Mouse (Mus musculus): Measurements from ENCODE around the gene Dnah1. TPM values are rescaled to one million over a fixed set of nuclear protein-coding genes. Genes with fewer than 3 reads are reported as not detected.

Gene Dnah1
- total RNA-seq, 1 experiment from 2014 or later, result 1.1 TPM

- ATAC-seq (replicated peaks in 1 of 2; ENCODE audit: insufficient read depth in 1 of 2, low FRiP score in 2 of 2, low TSS enrichment in 1 of 2, low read depth in 1 of 2, poor library complexity in 2 of 2, severe bottlenecking in 2 of 2), result peak; percentile 78 to 86
Observed at GRCm38 (mm10) chr14:31251084-31251604, 72.6 kb downstream of the Dnah1 start, which contains the start of the genes Phf7 and Bap1. Gene Phf7 (minus strand): TSS chr14:31251317. Gene Bap1 (plus strand): TSS chr14:31251450.

GRCm38 (mm10) chr14:31250222-31251083 lies 73.2 kb downstream of the Dnah1 start:
- ATAC-seq (replicated peaks in 1 of 2; ENCODE audit: insufficient read depth in 1 of 2, low FRiP score in 2 of 2, low TSS enrichment in 1 of 2, low read depth in 1 of 2, poor library complexity in 2 of 2, severe bottlenecking in 2 of 2), result peak; percentile 9 to 66

- ATAC-seq (replicated peaks in 1 of 2; ENCODE audit: insufficient read depth in 1 of 2, low FRiP score in 2 of 2, low TSS enrichment in 1 of 2, low read depth in 1 of 2, poor library complexity in 2 of 2, severe bottlenecking in 2 of 2), result no peak
Observed at GRCm38 (mm10) chr14:31248396-31248795, 75.3 kb downstream of the Dnah1 start.

- ATAC-seq (replicated peaks in 1 of 2; ENCODE audit: insufficient read depth in 1 of 2, low FRiP score in 2 of 2, low TSS enrichment in 1 of 2, low read depth in 1 of 2, poor library complexity in 2 of 2, severe bottlenecking in 2 of 2), result no peak
Observed at GRCm38 (mm10) chr14:31245946-31246345, 77.8 kb downstream of the Dnah1 start.

- no peak; a peak in 1 of 4 replicates for ATAC-seq (replicated peaks in 1 of 2; ENCODE audit: insufficient read depth in 1 of 2, low FRiP score in 2 of 2, low TSS enrichment in 1 of 2, low read depth in 1 of 2, poor library complexity in 2 of 2, severe bottlenecking in 2 of 2)
Observed at GRCm38 (mm10) chr14:31244777-31245176, 78.9 kb downstream of the Dnah1 start.

- ATAC-seq (replicated peaks in 1 of 2; ENCODE audit: insufficient read depth in 1 of 2, low FRiP score in 2 of 2, low TSS enrichment in 1 of 2, low read depth in 1 of 2, poor library complexity in 2 of 2, severe bottlenecking in 2 of 2), result no peak
Observed at GRCm38 (mm10) chr14:31240528-31240927, 83.2 kb downstream of the Dnah1 start.

GRCm38 (mm10) chr14:31237101-31237882 lies 86.4 kb downstream of the Dnah1 start:
- ATAC-seq (replicated peaks in 1 of 2; ENCODE audit: insufficient read depth in 1 of 2, low FRiP score in 2 of 2, low TSS enrichment in 1 of 2, low read depth in 1 of 2, poor library complexity in 2 of 2, severe bottlenecking in 2 of 2), result no peak

- peak; percentile 87 to 88 for ATAC-seq (replicated peaks in 1 of 2; ENCODE audit: insufficient read depth in 1 of 2, low FRiP score in 2 of 2, low TSS enrichment in 1 of 2, low read depth in 1 of 2, poor library complexity in 2 of 2, severe bottlenecking in 2 of 2)
Observed at GRCm38 (mm10) chr14:31233996-31234591, 89.6 kb downstream of the Dnah1 start.

- no peak for ATAC-seq (replicated peaks in 1 of 2; ENCODE audit: insufficient read depth in 1 of 2, low FRiP score in 2 of 2, low TSS enrichment in 1 of 2, low read depth in 1 of 2, poor library complexity in 2 of 2, severe bottlenecking in 2 of 2)
Observed at GRCm38 (mm10) chr14:31233070-31233995, 90.4 kb downstream of the Dnah1 start.

- ATAC-seq (replicated peaks in 1 of 2; ENCODE audit: insufficient read depth in 1 of 2, low FRiP score in 2 of 2, low TSS enrichment in 1 of 2, low read depth in 1 of 2, poor library complexity in 2 of 2, severe bottlenecking in 2 of 2), result no peak
Observed at GRCm38 (mm10) chr14:31232404-31233069, 91.2 kb downstream of the Dnah1 start.

- no peak for ATAC-seq (replicated peaks in 1 of 2; ENCODE audit: insufficient read depth in 1 of 2, low FRiP score in 2 of 2, low TSS enrichment in 1 of 2, low read depth in 1 of 2, poor library complexity in 2 of 2, severe bottlenecking in 2 of 2)
Observed at GRCm38 (mm10) chr14:31230442-31230841, 93.3 kb downstream of the Dnah1 start.

- peak; percentile 58 to 67; a peak in 3 of 4 replicates for ATAC-seq (replicated peaks in 1 of 2; ENCODE audit: insufficient read depth in 1 of 2, low FRiP score in 2 of 2, low TSS enrichment in 1 of 2, low read depth in 1 of 2, poor library complexity in 2 of 2, severe bottlenecking in 2 of 2)
Observed at GRCm38 (mm10) chr14:31228234-31228633, 95.5 kb downstream of the Dnah1 start.

- peak; percentile 23 to 37 for ATAC-seq (replicated peaks in 1 of 2; ENCODE audit: insufficient read depth in 1 of 2, low FRiP score in 2 of 2, low TSS enrichment in 1 of 2, low read depth in 1 of 2, poor library complexity in 2 of 2, severe bottlenecking in 2 of 2)
Observed at GRCm38 (mm10) chr14:31226978-31227377, 96.7 kb downstream of the Dnah1 start.

GRCm38 (mm10) chr14:31217666-31218065 lies 106.0 kb downstream of the Dnah1 start, which contains the start of gene Sema3g:
Gene Sema3g (plus strand): TSS chr14:31217860.
- ATAC-seq (replicated peaks in 1 of 2; ENCODE audit: insufficient read depth in 1 of 2, low FRiP score in 2 of 2, low TSS enrichment in 1 of 2, low read depth in 1 of 2, poor library complexity in 2 of 2, severe bottlenecking in 2 of 2), result peak; percentile 70 to 79

- no peak for ATAC-seq (replicated peaks in 1 of 2; ENCODE audit: insufficient read depth in 1 of 2, low FRiP score in 2 of 2, low TSS enrichment in 1 of 2, low read depth in 1 of 2, poor library complexity in 2 of 2, severe bottlenecking in 2 of 2)
Observed at GRCm38 (mm10) chr14:31216846-31217245, 106.8 kb downstream of the Dnah1 start, which contains the start of gene Nisch. Gene Nisch (minus strand): TSS chr14:31216946.
